Mouse (Mus musculus) G1E (cell line): ENCODE results near the gene Phex.

Experiments
- CTCF ChIP-seq: IDR thresholded peaks from 2 replicates; pipeline ENCODE4 v1.5.1; 2012; ENCODE audit warnings: low read depth, low read length, inconsistent platforms, mixed read lengths
- GATA1 ChIP-seq: IDR thresholded peaks from 2 replicates; pipeline ENCODE4 v1.6.1; 2012; ENCODE audit warnings: borderline replicate concordance, low read length, inconsistent platforms, mixed read lengths
- GATA2 ChIP-seq: IDR thresholded peaks from 2 replicates; pipeline ENCODE4 v1.6.1; 2012; ENCODE audit warnings: low read depth, low read length, inconsistent platforms, borderline replicate concordance
- POLR2AphosphoS5 ChIP-seq: IDR thresholded peaks from 2 replicates; pipeline ENCODE4 v1.6.1; 2012; ENCODE audit warnings: low read depth, low read length, inconsistent platforms; ENCODE audit not compliant: insufficient replicate concordance
- TAL1 ChIP-seq: conservative IDR thresholded peaks from 2 replicates; pipeline ENCODE4 v1.6.1; 2012; ENCODE audit warnings: low read depth, low read length, inconsistent platforms, mixed read lengths

GRCm38 (mm10) chrX:157273291-157273690 lies 141.8 kb downstream of the Phex start:
- TF ChIP-seq CTCF (no peak), GATA1 (no peak), TAL1 (no peak), GATA2 (no peak), POLR2AphosphoS5 (no peak)
